Mouse (Mus musculus): Measurements from ENCODE around the gene Dok1. TPM values are rescaled to one million over a fixed set of nuclear protein-coding genes. Genes with fewer than 3 reads are reported as not detected.

Gene Dok1
- total RNA-seq (2021) (10 to 100 TPM in 1 of 2 experiments, 1 to 10 TPM in 1; 7.5 to 13.5 TPM), polyA plus RNA-seq (2012; rRNA removed) (7.9 and 11.7 TPM in 2 replicates)
- long read RNA-seq, transcript Dok1-201 (5 exons, 1,807 nt) = major isoform, 6 of 7 reads
- long read RNA-seq, partial matches to known transcripts = 1 of 7 reads
- long read RNA-seq, other reads (novel, unspliced or antisense) = 0 of 7 reads

GRCm38 (mm10) chr6:83033249-83034185, at the start of gene Dok1, which contains the start of gene Loxl3:
TSS of gene Dok1 (minus strand) at chr6:83033471.
TSS of gene Loxl3 (plus strand) at chr6:83034173.
- DNase-seq = peak; percentile 87

GRCm38 (mm10) chr6:83080210-83080609, 46.9 kb upstream of the Dok1 start:
- DNase-seq = peak; percentile 1

- peak; percentile 99 for DNase-seq
Observed at GRCm38 (mm10) chr6:83078324-83078858, 45.1 kb upstream of the Dok1 start.

GRCm38 (mm10) chr6:83077630-83078323, 44.5 kb upstream of the Dok1 start, which contains the start of gene Pcgf1:
TSS of gene Pcgf1 (plus strand) at chr6:83077869.
- peak; percentile 77 for DNase-seq

DNA sequence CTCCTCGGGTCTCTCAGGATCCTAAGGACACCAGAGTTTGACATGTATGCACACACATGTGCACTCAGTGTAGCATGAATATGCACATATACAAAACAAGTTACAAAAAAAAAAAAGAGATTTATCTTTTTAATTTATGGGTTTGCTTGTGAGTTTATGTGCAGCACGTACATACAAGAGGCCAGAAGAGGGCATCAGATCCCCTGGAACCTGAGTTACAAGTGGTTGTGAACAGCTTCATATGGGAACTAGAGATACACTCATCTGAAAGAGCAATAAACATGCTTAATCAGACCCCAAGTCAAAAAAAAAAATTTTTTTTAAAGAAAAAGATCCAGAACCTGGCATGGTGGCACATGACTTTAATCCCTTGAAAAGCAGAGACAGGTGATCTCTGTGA, 41.7 kb upstream of the Dok1 start:
- DNase-seq = no peak

DNA sequence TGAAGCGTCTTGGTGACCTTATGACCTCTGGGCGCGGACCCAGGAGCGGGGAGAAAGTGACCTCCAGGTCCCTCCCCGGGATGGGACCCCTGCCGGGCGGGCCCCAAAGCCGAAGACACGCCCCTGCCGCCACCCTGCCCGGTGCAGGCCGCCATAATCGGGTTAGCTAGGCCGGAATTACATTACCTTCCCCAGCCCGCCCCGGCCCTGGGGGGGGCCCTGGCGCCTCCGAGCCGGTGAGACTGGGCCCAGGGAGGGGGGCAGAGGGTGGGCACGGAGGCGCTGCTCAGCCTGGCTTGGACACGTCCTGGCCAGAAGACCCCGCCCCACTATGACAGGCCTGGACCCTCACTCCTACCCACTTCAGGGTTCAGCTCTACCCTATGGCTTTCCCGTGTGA, 37.9 kb upstream of the Dok1 start:
- DNase-seq = peak; percentile 52

DNA sequence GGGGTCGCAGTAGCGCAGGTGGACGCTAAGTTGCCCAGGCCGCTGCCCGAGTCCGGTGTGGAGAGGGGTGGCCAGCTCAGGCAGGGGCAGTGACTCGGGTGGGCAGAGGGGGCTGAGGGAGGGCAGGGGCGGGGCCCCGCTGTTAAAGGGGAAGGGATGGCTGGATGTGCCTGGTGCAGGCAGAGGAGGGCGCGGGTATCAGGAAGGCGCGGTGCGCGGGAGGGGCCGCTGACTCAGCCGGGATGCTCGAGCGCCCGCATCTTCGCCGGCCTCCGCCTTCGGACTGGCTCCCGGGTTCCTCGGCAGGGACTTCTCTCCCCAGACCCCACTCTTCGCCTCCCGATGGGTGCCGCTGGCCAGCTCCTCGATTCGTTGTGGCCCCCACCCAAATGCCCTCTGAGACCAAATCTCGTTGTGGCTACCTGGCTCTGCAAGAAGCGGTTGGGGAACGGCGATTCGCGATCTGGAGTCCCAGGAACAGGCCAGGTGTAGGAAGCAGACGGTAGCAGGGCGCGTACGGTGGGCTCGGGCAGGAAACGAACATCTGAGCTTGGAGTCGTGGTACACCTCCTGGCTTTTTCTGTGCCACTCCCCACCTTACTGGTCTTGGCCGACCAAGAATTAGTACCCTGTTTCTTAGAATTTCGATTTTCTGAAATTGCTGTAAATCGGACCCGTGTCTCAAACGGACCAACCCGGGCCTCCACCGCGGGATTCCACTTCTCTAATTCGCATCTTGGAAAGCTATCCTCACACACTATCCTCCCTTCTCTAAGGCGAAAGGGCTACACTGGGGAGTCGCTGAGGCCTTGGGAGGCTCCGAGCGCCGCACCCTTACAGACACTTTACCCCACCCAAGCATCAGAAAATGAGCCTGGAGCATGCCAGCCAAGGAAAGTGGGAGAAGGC, 37.3 kb upstream of the Dok1 start:
- peak; percentile 54 for DNase-seq

GRCm38 (mm10) chr6:83070247-83070310, 36.8 kb upstream of the Dok1 start, which contains the start of gene Tlx2:
TSS of gene Tlx2 (minus strand) at chr6:83070293.
- no peak for DNase-seq

DNA sequence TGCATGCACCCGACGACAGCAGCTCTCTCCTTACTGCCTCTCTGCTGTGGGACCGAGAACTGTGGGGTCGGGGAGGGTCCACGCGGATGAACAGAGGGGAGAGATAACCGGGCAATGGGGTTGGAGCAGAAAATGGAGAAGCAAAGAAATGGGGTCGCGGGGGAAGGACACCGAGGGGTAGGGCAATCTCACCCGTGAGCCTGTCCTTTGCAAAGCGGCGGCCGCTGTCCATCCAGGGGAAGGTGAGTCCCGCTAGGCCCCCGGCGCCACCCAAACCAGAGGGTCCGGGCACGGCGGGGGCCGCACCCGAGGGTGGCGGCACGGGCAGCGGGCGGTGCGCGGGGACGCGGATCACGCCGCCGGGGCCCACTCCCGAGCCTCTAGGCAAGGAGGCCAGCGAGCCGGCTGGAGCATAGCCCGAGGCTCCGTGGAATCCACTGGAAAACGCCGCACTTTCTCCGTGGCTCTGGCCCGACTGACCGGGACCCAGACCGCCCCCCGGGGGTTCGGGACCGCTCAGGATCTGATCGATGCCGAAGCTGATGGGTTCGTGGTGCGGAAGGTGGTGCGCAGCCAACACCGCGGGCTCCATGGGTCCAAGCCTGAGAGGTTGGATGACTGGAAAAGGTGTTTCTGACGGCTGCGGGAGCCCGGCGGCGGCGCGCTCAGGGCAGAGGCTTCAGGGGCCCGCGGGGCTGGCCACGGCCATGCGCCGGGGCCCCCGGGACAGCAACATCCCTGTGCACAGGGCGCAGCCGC, 36.4 kb upstream of the Dok1 start:
- DNase-seq = no peak

- no peak for DNase-seq
Observed at GRCm38 (mm10) chr6:83068706-83069487, 35.6 kb upstream of the Dok1 start.

- no peak for DNase-seq
Observed at GRCm38 (mm10) chr6:83068221-83068620, 35.0 kb upstream of the Dok1 start.

- no peak for DNase-seq
Observed at GRCm38 (mm10) chr6:83066441-83066840, 33.2 kb upstream of the Dok1 start.

- DNase-seq = no peak
Observed at GRCm38 (mm10) chr6:83065995-83066394, 32.7 kb upstream of the Dok1 start.

DNA sequence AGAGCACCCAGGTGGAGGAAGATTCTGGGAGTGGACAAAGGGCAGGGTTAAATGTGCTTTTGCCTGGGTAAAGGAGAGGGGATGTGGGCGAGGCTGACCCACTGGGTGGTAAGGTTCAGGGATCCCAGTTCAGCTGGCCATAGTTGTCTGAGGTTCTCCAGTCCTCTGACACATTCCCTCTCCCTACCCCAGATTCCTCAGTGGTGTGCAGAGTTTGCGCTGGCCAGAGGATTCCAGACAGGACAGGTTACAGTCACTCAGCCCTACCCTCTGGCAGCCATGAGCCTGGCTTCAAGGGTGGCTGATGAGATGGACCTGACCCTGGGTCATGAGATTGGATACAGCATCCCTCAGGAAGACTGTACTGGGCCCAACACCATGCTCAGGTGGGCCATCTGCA, 25.5 kb upstream of the Dok1 start:
- no peak for DNase-seq

DNA sequence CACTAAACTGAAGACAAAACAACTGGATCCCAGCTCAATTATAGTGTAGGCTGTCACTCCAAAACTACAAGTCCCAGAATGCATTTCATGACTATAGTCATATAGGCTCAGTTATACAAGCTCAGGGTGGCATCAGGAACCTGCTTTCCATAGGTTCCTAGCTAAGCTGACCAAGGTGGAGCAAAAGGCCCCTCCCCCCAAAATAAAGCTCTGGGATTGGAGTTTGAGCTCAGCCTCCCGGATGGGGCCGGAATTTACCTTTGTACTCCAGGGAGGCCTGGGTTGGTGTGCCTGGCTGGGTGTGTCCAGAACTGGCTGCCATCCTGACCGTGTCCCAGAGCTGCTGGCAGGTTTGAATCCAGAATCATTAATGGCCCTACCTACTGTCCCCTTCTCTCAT, 24.5 kb upstream of the Dok1 start, which contains the start of gene Dqx1:
Gene Dqx1 (plus strand): TSS at position 55 of the 400 bp plus-strand sequence.
- DNase-seq = no peak

GRCm38 (mm10) chr6:83054871-83055431, 21.7 kb upstream of the Dok1 start, which contains the start of gene Htra2:
TSS of gene Htra2 (minus strand) at chr6:83055273.
- no peak for DNase-seq

GRCm38 (mm10) chr6:83054074-83054851, 21.0 kb upstream of the Dok1 start, which contains the start of gene Aup1:
TSS of gene Aup1 (plus strand) at chr6:83054521.
- DNase-seq = peak; percentile 98

- peak; percentile 60 for DNase-seq
Observed at GRCm38 (mm10) chr6:83053136-83053960, 20.1 kb upstream of the Dok1 start.

Measured in adrenal gland, adult 2 months (tissue).